Mouse (Mus musculus): ENCODE measurements around the gene Hmgcr. TPM values are rescaled to one million over a fixed set of nuclear protein-coding genes. Genes with fewer than 3 reads are reported as not detected.

Gene Hmgcr
- polyA plus RNA-seq (2015; fragmentation: Nextera tagmentation; extraction: Ambion mirVana), result 32.6 and 37.0 TPM in 2 replicates

- DNase-seq (ENCODE audit: low spot score) (peak; percentile 99), ATAC-seq (peak; percentile 100)
- Histone ChIP-seq H3K36me3 (ENCODE audit: insufficient read depth, low read length) (peaks cover 6% of the 10 kb centered on the region; the same call in 1 of the 2 replicates), H3K9me3 (ENCODE audit: low read length) (no peaks in the 10 kb centered on the region), H3K4me3 (ENCODE audit: low read depth, low read length) (peak within 1 kb of the TSS; percentile 79), H3K9ac (replicated peaks; ENCODE audit: low read depth) (peak within 1 kb of the TSS; percentile 76), H3K27ac (ENCODE audit: low read length) (peak within 1 kb of the TSS; percentile 90), H3K4me1 (ENCODE audit: insufficient read depth, low read depth, low read length) (peaks cover 14% of the 10 kb centered on the region; the same call in 1 of the 2 replicates), H3K27me3 (replicated peaks; ENCODE audit: insufficient read depth, low read length) (no peaks in the 10 kb centered on the region), H3K4me2 (replicated peaks; ENCODE audit: low read depth, low read length) (peak within 1 kb of the TSS; percentile 87)
- under 1% methylated on average over 69 of the region's 70 CpGs for WGBS
- TF ChIP-seq EP300 (IDR thresholded peaks at IDR 0.05), result no peak
- peak; percentile 14; the same call in 1 of the 2 replicates for TF ChIP-seq CTCF (IDR thresholded peaks at IDR 0.05)
These were observed at the start of gene Hmgcr for GRCm38 (mm10) chr13:96670406-96671077. Hmgcr (minus strand) TSS chr13:96670936.

- Histone ChIP-seq H3K36me3 (ENCODE audit: insufficient read depth, low read length) (no peaks in the 10 kb centered on the region), H3K4me2 (replicated peaks; ENCODE audit: low read depth, low read length) (no peak overlapping the region), H3K4me1 (ENCODE audit: insufficient read depth, low read depth, low read length) (no peaks in the 10 kb centered on the region), H3K4me3 (ENCODE audit: low read depth, low read length) (no peak overlapping the region), H3K9ac (replicated peaks; ENCODE audit: low read depth) (no peak overlapping the region), H3K27ac (ENCODE audit: low read length) (no peak overlapping the region), H3K27me3 (replicated peaks; ENCODE audit: insufficient read depth, low read length) (no peaks in the 10 kb centered on the region), H3K9me3 (ENCODE audit: low read length) (no peaks in the 10 kb centered on the region)
- no peak for DNase-seq (ENCODE audit: low spot score)
- ATAC-seq, result no peak
- WGBS, result 69% methylated on average over 2 of the region's 2 CpGs
- no peak for TF ChIP-seq CTCF (IDR thresholded peaks at IDR 0.05)
- TF ChIP-seq EP300 (IDR thresholded peaks at IDR 0.05), result no peak
These were observed 49.3 kb upstream of the Hmgcr start for GRCm38 (mm10) chr13:96720003-96720402.

GRCm38 (mm10) chr13:96717821-96718220 lies 47.1 kb upstream of the Hmgcr start:
- Histone ChIP-seq H3K36me3 (ENCODE audit: insufficient read depth, low read length) (no peaks in the 10 kb centered on the region), H3K9me3 (ENCODE audit: low read length) (no peaks in the 10 kb centered on the region), H3K27me3 (replicated peaks; ENCODE audit: insufficient read depth, low read length) (no peaks in the 10 kb centered on the region), H3K4me2 (replicated peaks; ENCODE audit: low read depth, low read length) (no peak overlapping the region), H3K4me3 (ENCODE audit: low read depth, low read length) (no peak overlapping the region), H3K4me1 (ENCODE audit: insufficient read depth, low read depth, low read length) (no peaks in the 10 kb centered on the region), H3K27ac (ENCODE audit: low read length) (no peak overlapping the region), H3K9ac (replicated peaks; ENCODE audit: low read depth) (no peak overlapping the region)
- TF ChIP-seq CTCF (IDR thresholded peaks at IDR 0.05) (no peak), EP300 (IDR thresholded peaks at IDR 0.05) (no peak)
- DNase-seq (ENCODE audit: low spot score) (no peak), ATAC-seq (no peak)
- WGBS, result 62% methylated on average over 1 of the region's 1 CpGs

- DNase-seq (ENCODE audit: low spot score) (no peak), ATAC-seq (no peak)
- no peak for TF ChIP-seq EP300 (IDR thresholded peaks at IDR 0.05)
- TF ChIP-seq CTCF (IDR thresholded peaks at IDR 0.05), result no peak
- Histone ChIP-seq H3K4me1 (ENCODE audit: insufficient read depth, low read depth, low read length) (no peaks in the 10 kb centered on the region), H3K27me3 (replicated peaks; ENCODE audit: insufficient read depth, low read length) (no peaks in the 10 kb centered on the region), H3K9ac (replicated peaks; ENCODE audit: low read depth) (no peak overlapping the region), H3K4me2 (replicated peaks; ENCODE audit: low read depth, low read length) (no peak overlapping the region), H3K4me3 (ENCODE audit: low read depth, low read length) (no peak overlapping the region), H3K9me3 (ENCODE audit: low read length) (no peaks in the 10 kb centered on the region), H3K36me3 (ENCODE audit: insufficient read depth, low read length) (no peaks in the 10 kb centered on the region), H3K27ac (ENCODE audit: low read length) (no peak overlapping the region)
- 81% methylated on average over 2 of the region's 2 CpGs for WGBS
These were observed 45.6 kb upstream of the Hmgcr start for GRCm38 (mm10) chr13:96716311-96716710.

- H3K4me2 ChIP-seq (replicated peaks; ENCODE audit: low read depth, low read length), result no peak overlapping the region
- no peak overlapping the region for H3K27ac ChIP-seq (ENCODE audit: low read length)
- ATAC-seq (no peak), DNase-seq (ENCODE audit: low spot score) (no peak)
- 72% methylated on average over 8 of the region's 8 CpGs for WGBS
- no peaks in the 10 kb centered on the region for H3K27me3 ChIP-seq (replicated peaks; ENCODE audit: insufficient read depth, low read length)
- H3K4me3 ChIP-seq (ENCODE audit: low read depth, low read length), result no peak overlapping the region
- no peak overlapping the region for H3K9ac ChIP-seq (replicated peaks; ENCODE audit: low read depth)
- TF ChIP-seq CTCF (IDR thresholded peaks at IDR 0.05), result no peak
- TF ChIP-seq EP300 (IDR thresholded peaks at IDR 0.05), result no peak
- no peaks in the 10 kb centered on the region for H3K4me1 ChIP-seq (ENCODE audit: insufficient read depth, low read depth, low read length)
- no peaks in the 10 kb centered on the region for H3K36me3 ChIP-seq (ENCODE audit: insufficient read depth, low read length)
- no peaks in the 10 kb centered on the region for H3K9me3 ChIP-seq (ENCODE audit: low read length)
These were observed 38.8 kb upstream of the Hmgcr start for GRCm38 (mm10) chr13:96709269-96710233.
